Mouse (Mus musculus) right cerebral cortex, postnatal 4 days (tissue): ENCODE data around the gene Ank2.
A peak's percentile ranks its signal among the peaks of the same experiment; 100 is the strongest.

ENCODE experiments used
- DNase-seq: peaks from one replicate; pipeline ENCODE4 v3.0.0-alpha.2; 2022

The Ank2 gene

GRCm38 (mm10) chr3:127013976-127014375 is 485.2 kb downstream of the Ank2 start:
- no peak for DNase-seq

- peak; percentile 58 for DNase-seq
Measured at GRCm38 (mm10) chr3:127012525-127012924, 486.6 kb downstream of the Ank2 start.

- no peak for DNase-seq
Measured at GRCm38 (mm10) chr3:127005898-127006673, 493.1 kb downstream of the Ank2 start.

DNA sequence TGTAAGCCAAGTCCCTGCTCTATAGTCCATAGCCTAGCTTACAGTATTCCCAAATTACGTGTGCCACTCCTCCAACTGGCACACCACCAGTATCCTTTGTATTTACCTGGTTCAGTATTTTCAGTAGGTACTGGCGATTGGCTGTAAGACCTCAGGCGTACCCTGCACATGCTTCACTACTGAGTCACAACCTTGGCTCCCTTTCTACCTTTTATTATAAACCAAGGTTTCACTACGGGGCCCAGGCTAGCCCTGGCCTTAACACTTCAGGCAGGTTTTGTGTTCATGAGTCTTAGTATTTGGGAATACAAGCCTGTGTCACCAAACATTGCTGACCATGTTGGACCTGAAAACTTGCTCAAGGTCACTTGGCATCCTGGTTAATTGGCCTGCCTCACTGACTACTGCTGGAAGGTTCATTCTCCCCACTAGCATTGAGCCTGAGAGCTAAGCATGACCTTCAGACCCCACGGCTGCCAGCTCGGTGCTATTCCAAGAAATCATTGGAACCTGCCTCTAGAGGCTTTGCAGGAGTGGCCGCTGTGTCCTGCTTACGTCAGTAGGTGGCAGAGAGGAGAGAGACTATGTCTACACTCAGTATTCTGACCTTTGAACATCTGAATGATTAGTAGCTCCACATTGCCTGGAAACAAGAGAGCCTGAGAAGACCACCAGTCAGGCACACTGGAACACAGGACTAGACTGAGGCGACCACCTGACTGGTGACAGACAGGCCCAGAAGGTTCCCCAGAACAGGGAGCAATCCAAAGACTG is 494.1 kb downstream of the Ank2 start:
- DNase-seq = no peak

DNA sequence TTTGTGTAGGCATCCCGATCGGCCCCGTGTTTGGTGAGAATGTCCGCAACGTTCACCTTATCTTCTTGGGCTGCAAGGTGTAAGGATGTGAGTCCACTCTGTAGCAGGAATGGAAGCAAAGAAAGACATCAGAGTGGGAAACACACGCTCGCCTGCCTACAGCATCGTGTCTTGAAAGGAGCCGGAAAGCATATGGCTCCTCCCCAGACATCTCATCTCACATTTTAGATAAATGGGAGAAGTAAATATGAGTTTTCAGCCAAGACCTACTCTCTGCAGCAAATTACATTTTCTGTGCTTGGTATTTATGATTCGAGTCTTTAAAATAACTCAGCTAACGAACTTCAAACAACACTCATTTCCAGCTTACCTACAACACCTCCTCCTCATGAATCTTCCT is 495.2 kb downstream of the Ank2 start:
- DNase-seq = no peak

GRCm38 (mm10) chr3:126998742-126999112 is 500.4 kb downstream of the Ank2 start:
- DNase-seq = no peak

GRCm38 (mm10) chr3:126998008-126998741 is 501.0 kb downstream of the Ank2 start:
- no peak for DNase-seq

- no peak for DNase-seq
Measured at GRCm38 (mm10) chr3:126997391-126998007, 501.7 kb downstream of the Ank2 start.

DNA sequence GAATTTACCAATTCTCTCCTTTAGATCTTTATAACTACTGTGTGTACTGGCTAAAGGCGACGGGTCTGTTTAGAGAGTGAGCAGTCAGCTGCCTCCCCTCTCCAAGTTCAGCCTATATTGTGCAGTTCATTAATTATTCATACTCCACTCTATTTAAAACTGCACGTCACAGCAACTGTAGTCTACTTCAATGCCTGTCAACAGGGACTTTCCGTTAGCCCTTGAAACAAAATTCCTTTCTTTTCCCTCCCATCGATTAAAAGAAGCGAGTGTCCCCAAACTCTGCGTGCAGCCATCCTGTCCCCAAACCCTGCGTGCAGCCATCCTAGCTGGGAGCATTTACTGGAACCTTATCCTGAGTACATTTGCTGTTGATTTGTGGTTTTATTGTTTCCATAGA is 502.4 kb downstream of the Ank2 start:
- DNase-seq = no peak

GRCm38 (mm10) chr3:126995970-126996369 is 503.2 kb downstream of the Ank2 start:
- DNase-seq = no peak

DNA sequence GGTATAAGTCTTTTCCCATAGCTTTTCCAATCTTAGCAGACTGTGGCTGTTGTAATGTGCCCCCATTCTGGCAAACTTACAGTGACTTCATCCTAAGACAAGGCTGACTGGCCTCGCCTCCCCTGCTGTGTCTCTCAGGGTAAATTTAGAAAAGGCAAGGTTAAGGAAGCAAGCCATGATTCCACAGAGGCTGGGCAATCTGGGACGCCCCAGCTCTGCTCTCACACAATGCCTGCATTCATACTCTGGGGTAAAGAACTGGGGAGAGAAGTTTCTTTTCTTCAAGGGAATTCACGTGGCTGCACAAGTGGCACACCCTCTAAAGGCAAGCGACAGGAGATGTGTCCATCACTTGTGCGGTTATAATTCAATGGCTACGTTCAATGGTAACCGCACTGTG is 505.0 kb downstream of the Ank2 start:
- no peak for DNase-seq

- no peak for DNase-seq
Measured at GRCm38 (mm10) chr3:126989936-126990335, 509.2 kb downstream of the Ank2 start.

GRCm38 (mm10) chr3:126986687-126987086 is 512.5 kb downstream of the Ank2 start:
- no peak for DNase-seq

- DNase-seq = no peak
Measured at GRCm38 (mm10) chr3:126982814-126983213, 516.3 kb downstream of the Ank2 start.

- no peak for DNase-seq
Measured at GRCm38 (mm10) chr3:126981163-126981562, 518.0 kb downstream of the Ank2 start.

- DNase-seq = no peak
Measured at GRCm38 (mm10) chr3:126979635-126980034, 519.5 kb downstream of the Ank2 start.

- peak; percentile 84 for DNase-seq
Measured at GRCm38 (mm10) chr3:126978768-126979410, 520.3 kb downstream of the Ank2 start.

DNA sequence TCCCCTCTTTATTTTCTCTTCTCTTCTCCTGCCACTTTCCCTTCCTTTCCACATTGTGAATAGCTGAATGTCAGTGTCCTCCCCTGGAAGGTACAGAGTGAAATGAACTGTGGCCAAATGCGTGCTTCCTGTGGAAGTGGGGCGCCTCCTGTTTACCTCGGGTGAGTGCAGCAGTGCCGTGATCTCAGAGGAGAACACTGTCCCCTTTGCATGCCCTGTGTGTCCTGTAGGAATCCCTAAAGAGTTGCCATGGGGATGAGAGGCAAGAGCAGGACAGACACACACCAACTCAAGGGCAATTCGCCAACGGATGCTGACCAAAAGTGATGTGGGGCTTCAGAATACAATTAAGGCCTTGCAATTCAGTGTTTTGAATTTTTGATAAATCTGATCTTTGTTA is 521.8 kb downstream of the Ank2 start:
- DNase-seq = no peak

DNA sequence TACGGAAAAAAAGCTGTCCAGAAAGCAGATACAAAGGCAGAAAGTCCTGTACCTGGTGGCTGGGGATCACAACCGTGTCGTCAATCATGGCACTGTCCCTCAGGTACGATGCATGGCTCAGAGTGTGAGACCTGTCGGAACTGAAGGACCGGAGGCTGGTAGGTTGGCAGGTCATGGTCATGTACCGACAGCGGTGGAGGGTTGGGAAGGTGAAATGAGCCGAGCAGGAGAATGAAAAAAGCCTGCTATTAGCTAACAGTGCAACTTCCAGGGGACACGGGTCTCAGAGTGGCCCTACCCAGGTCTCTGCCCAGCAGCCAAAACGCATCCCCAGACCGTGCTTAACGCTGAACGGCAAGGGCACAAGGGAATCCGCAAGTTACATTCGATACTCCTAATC is 522.4 kb downstream of the Ank2 start:
- DNase-seq = no peak

DNA sequence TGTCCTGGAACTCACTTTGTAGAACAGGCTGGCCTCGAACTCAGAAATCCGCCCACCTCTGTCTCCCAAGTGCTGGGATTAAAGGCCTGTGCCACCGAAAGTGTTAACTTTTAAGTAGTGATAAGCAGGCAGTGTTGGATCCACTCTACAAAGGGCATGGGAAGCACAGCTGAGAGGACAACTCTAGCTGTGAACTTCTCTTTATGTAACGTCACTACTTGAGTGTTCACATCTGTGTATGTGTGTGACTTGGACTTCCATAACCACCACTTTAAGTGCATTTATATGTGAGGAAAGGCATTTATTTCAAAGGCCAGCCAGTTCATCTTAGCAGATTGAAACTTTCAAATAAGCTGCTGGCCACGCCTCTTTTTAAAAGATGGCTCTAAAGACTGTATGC is 523.7 kb downstream of the Ank2 start:
- DNase-seq = no peak

GRCm38 (mm10) chr3:126973551-126973950 is 525.6 kb downstream of the Ank2 start:
- no peak for DNase-seq

DNA sequence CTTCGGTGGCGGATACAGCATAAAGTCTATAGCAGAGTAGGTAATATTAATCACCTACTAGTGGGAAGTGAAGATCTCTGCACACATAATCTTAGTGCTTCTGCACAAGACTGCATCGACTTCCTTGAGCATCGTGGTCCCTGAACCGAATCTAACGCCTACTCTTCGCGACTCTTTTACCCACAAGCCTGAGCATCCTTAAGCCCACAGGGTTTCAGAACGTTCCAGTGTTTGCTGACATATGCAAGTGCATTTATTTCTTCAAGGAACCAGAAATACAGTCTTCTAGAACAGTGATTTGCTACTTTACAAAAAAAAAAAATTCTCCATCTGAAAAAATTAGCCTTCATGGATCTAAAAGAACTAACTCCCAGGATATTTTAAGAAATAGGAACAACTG is 527.6 kb downstream of the Ank2 start:
- no peak for DNase-seq

GRCm38 (mm10) chr3:126968721-126969120 is 530.4 kb downstream of the Ank2 start:
- no peak for DNase-seq
